20 mouse cellular contexts compared by ENCODE assay signal in genomic region chr4:31601536-31601935, GRCm38 (mm10).
DNase-seq lines count a peak whose midpoint lies in the region; ATAC-seq and TF ChIP-seq lines count a peak whose summit lies in the region.
"Had no signal": no experiment of that assay in that cellular context is flagged by ENCODE, and none has a peak within 500 bp of the region (broad histone marks: within the 10 kb centered on the region; RNA-seq: fewer than 3 reads in every experiment).

No protein-coding gene starts in this region.

- 0 out of 2 replicates have a peak, but pooled peaks cover 4% of the 10 kb centered on the region for H3K4me1 ChIP-seq in embryonic facial prominence, embryonic 14.5 days (ENCODE audit: control insufficient read depth, insufficient read depth, low read length)
- H3K4me1 ChIP-seq in embryonic facial prominence, embryonic 10.5 days: no peaks in the 10 kb centered on the region
- H3K4me1 ChIP-seq in forebrain, embryonic 14.5 days (ENCODE audit: control insufficient read depth, insufficient read depth, low read length): peaks cover 8% of the 10 kb centered on the region; the same call in 1 of the 2 replicates
- H3K4me1 ChIP-seq in limb, embryonic 14.5 days (ENCODE audit: control insufficient read depth, insufficient read depth, low read length): no peaks in the 10 kb centered on the region; the same call in 1 of the 2 replicates
- H3K4me1 ChIP-seq: hindbrain, embryonic 12.5 days had no signal

- no peak overlapping the region for H3K4me2 ChIP-seq in embryonic facial prominence, embryonic 14.5 days (ENCODE audit: low read depth, low read length)
- H3K4me2 ChIP-seq in forebrain, embryonic 14.5 days (ENCODE audit: low read length): no peak overlapping the region
- H3K4me2 ChIP-seq in limb, embryonic 14.5 days (replicated peaks; ENCODE audit: low read depth, low read length, severe bottlenecking): peak overlapping the region; percentile 6; the same call in 1 of the 2 replicates
- H3K4me2 ChIP-seq: hindbrain, embryonic 12.5 days; lung, embryonic 15.5 days had no signal

- H3K9ac ChIP-seq in embryonic facial prominence, embryonic 14.5 days (ENCODE audit: low read depth, low read length): no peak overlapping the region
- no peak overlapping the region for H3K9ac ChIP-seq in forebrain, embryonic 14.5 days (ENCODE audit: low read length)
- no peak overlapping the region for H3K9ac ChIP-seq in limb, embryonic 14.5 days (ENCODE audit: low read depth, low read length, severe bottlenecking)
- H3K9ac ChIP-seq: hindbrain, embryonic 12.5 days; lung, embryonic 15.5 days had no signal

- no peak overlapping the region for H3K27ac ChIP-seq in embryonic facial prominence, embryonic 14.5 days (replicated peaks; ENCODE audit: low read depth, low read length)
- H3K27ac ChIP-seq in embryonic facial prominence, embryonic 10.5 days (replicated peaks): no peak overlapping the region
- H3K27ac ChIP-seq in forebrain, embryonic 14.5 days (ENCODE audit: low read depth, low read length): no peak overlapping the region
- no peak overlapping the region for H3K27ac ChIP-seq in limb, embryonic 14.5 days (replicated peaks; ENCODE audit: low read depth, low read length)
- H3K27ac ChIP-seq: heart, adult 2 months; hindbrain, embryonic 12.5 days; lung, embryonic 15.5 days had no signal

- peak; percentile 71 for DNase-seq in embryonic facial prominence, embryonic 14.5 days (ENCODE audit: low spot score)
- DNase-seq in embryonic facial prominence, embryonic 10.5 days (ENCODE audit: low spot score): no peak
- peak; percentile 46 for DNase-seq in kidney, postnatal 10 days
- DNase-seq in kidney, adult 8-10 months: no peak
- DNase-seq in forebrain, embryonic 14.5 days (ENCODE audit: low spot score): peak; percentile 66
- peak; percentile 58 for DNase-seq in limb, embryonic 14.5 days (ENCODE audit: low spot score)
- DNase-seq in MN1 (ENCODE audit: low spot score) (no peak), adipocyte (ENCODE audit: low spot score) (no peak)
- DNase-seq: adrenal gland, adult 2 months; cerebellum, adult 11 months; cerebellum, postnatal 25 days; gastrocnemius, postnatal 14 days; heart, adult 2 months; liver had no signal

- H3K27me3 ChIP-seq in embryonic facial prominence, embryonic 14.5 days (replicated peaks; ENCODE audit: control insufficient read depth, insufficient read depth, low read length): no peaks in the 10 kb centered on the region
- H3K27me3 ChIP-seq in embryonic facial prominence, embryonic 10.5 days (replicated peaks; ENCODE audit: low read depth, poor library complexity, severe bottlenecking): no peaks in the 10 kb centered on the region
- no peaks in the 10 kb centered on the region for H3K27me3 ChIP-seq in forebrain, embryonic 14.5 days (replicated peaks; ENCODE audit: control insufficient read depth, insufficient read depth, low read length)
- no peaks in the 10 kb centered on the region for H3K27me3 ChIP-seq in limb, embryonic 14.5 days (ENCODE audit: control insufficient read depth, insufficient read depth, low read length)
- H3K27me3 ChIP-seq: hindbrain, embryonic 12.5 days; lung, embryonic 15.5 days had no signal

- ATAC-seq in embryonic facial prominence, embryonic 14.5 days (ENCODE audit: low read depth): no peak
- peak; percentile 65 for ATAC-seq in forebrain, embryonic 14.5 days
- peak; percentile 26; the same call in 1 of the 2 replicates for ATAC-seq in limb, embryonic 14.5 days (ENCODE audit: low FRiP score, low read depth)
- ATAC-seq: CD4-positive, CD25-positive, alpha-beta regulatory T cell, adult 4 months; inflammation-experienced regulatory T-cells, adult 6 months; midbrain, embryonic 16.5 days had no signal

- 44% methylated on average over 8 of the region's 8 CpGs for WGBS in embryonic facial prominence, embryonic 14.5 days
- 88% methylated on average over 8 of the region's 8 CpGs for WGBS in embryonic facial prominence, embryonic 10.5 days
- 18% methylated on average over 8 of the region's 8 CpGs for WGBS in forebrain, embryonic 14.5 days
- 25% methylated on average over 8 of the region's 8 CpGs for WGBS in limb, embryonic 14.5 days

- no peak for TF ChIP-seq POLR2A in limb, embryonic 14.5 days (IDR thresholded peaks at IDR 0.05; ENCODE audit: borderline replicate concordance, extremely low read depth, insufficient read depth, insufficient read length)

- no peak overlapping the region for H3K4me3 ChIP-seq in embryonic facial prominence, embryonic 14.5 days (ENCODE audit: low read depth, low read length)
- H3K4me3 ChIP-seq in embryonic facial prominence, embryonic 10.5 days: no peak overlapping the region
- no peak overlapping the region for H3K4me3 ChIP-seq in forebrain, embryonic 14.5 days (ENCODE audit: low read depth, low read length)
- no peak overlapping the region for H3K4me3 ChIP-seq in limb, embryonic 14.5 days (replicated peaks; ENCODE audit: low read length)
- H3K4me3 ChIP-seq: heart, adult 2 months; hindbrain, embryonic 12.5 days; lung, embryonic 15.5 days had no signal

- H3K36me3 ChIP-seq in embryonic facial prominence, embryonic 14.5 days (ENCODE audit: control insufficient read depth, insufficient read depth, low read length): no peaks in the 10 kb centered on the region
- H3K36me3 ChIP-seq in embryonic facial prominence, embryonic 10.5 days (replicated peaks): no peaks in the 10 kb centered on the region
- no peaks in the 10 kb centered on the region for H3K36me3 ChIP-seq in forebrain, embryonic 14.5 days (ENCODE audit: control insufficient read depth, insufficient read depth, low read length)
- H3K36me3 ChIP-seq in limb, embryonic 14.5 days (ENCODE audit: control insufficient read depth, insufficient read depth, low read length): no peaks in the 10 kb centered on the region
- H3K36me3 ChIP-seq: G1E; hindbrain, embryonic 12.5 days; lung, embryonic 15.5 days had no signal

- no peaks in the 10 kb centered on the region for H3K9me3 ChIP-seq in embryonic facial prominence, embryonic 14.5 days (ENCODE audit: control insufficient read depth, low read length)
- no peaks in the 10 kb centered on the region for H3K9me3 ChIP-seq in embryonic facial prominence, embryonic 10.5 days
- H3K9me3 ChIP-seq in forebrain, embryonic 14.5 days (replicated peaks; ENCODE audit: control insufficient read depth, low read length): no peaks in the 10 kb centered on the region
- no peaks in the 10 kb centered on the region for H3K9me3 ChIP-seq in limb, embryonic 14.5 days (ENCODE audit: control insufficient read depth, low read length)
- H3K9me3 ChIP-seq: hindbrain, embryonic 12.5 days; lung, embryonic 15.5 days had no signal

Comparison
In these comparisons a context has a peak if more than half of its experiments do, and no peak if none do; other contexts are left out.
1. DNase-seq: peak in embryonic facial prominence, embryonic 14.5 days (single experiment), kidney, postnatal 10 days (single experiment), forebrain, embryonic 14.5 days (single experiment) and limb, embryonic 14.5 days (single experiment); none in embryonic facial prominence, embryonic 10.5 days (single experiment), kidney, adult 8-10 months (0 of 2), MN1 (single experiment) and adipocyte (single experiment).